Mouse (Mus musculus): Measurements from ENCODE around the gene Itgb5. TPM values are rescaled to one million over a fixed set of nuclear protein-coding genes. Genes with fewer than 3 reads are reported as not detected.
A peak's percentile ranks its signal among the peaks of the same experiment; 100 is the strongest.

Itgb5 gene
- total RNA-seq, 4 experiments from 2014 or later: 98.7 to 124 (median 105) TPM

GRCm38 (mm10) chr16:33832057-33832456 lies 2.6 kb downstream of the Itgb5 start:
- DNase-seq (ENCODE audit: low spot score in 2 of 2): no peak

- no peak for DNase-seq (ENCODE audit: low spot score in 2 of 2)
Measured at GRCm38 (mm10) chr16:33832728-33833428, 3.4 kb downstream of the Itgb5 start.

- no peak for DNase-seq (ENCODE audit: low spot score in 2 of 2)
Measured at GRCm38 (mm10) chr16:33833429-33833753, 3.9 kb downstream of the Itgb5 start.

GRCm38 (mm10) chr16:33833781-33834482 lies 4.5 kb downstream of the Itgb5 start:
- peak in 1 of 2 experiments; percentile 42 for DNase-seq (ENCODE audit: low spot score in 2 of 2)

GRCm38 (mm10) chr16:33836676-33837075 lies 7.2 kb downstream of the Itgb5 start:
- peak in 1 of 2 experiments; percentile 52 for DNase-seq (ENCODE audit: low spot score in 2 of 2)

- DNase-seq (ENCODE audit: low spot score in 2 of 2): no peak
Measured at GRCm38 (mm10) chr16:33837191-33837590, 7.7 kb downstream of the Itgb5 start.

GRCm38 (mm10) chr16:33840616-33841015 lies 11.2 kb downstream of the Itgb5 start:
- DNase-seq (ENCODE audit: low spot score in 2 of 2): no peak

- no peak for DNase-seq (ENCODE audit: low spot score in 2 of 2)
Measured at GRCm38 (mm10) chr16:33842081-33842880, 12.8 kb downstream of the Itgb5 start.

- DNase-seq (ENCODE audit: low spot score in 2 of 2): no peak
Measured at GRCm38 (mm10) chr16:33844150-33844611, 14.7 kb downstream of the Itgb5 start.

- no peak for DNase-seq (ENCODE audit: low spot score in 2 of 2)
Measured at GRCm38 (mm10) chr16:33844866-33845265, 15.4 kb downstream of the Itgb5 start.

GRCm38 (mm10) chr16:33853271-33853670 lies 23.8 kb downstream of the Itgb5 start:
- DNase-seq (ENCODE audit: low spot score in 2 of 2): no peak

- DNase-seq (ENCODE audit: low spot score in 2 of 2): no peak
Measured at GRCm38 (mm10) chr16:33858766-33859165, 29.3 kb downstream of the Itgb5 start.

GRCm38 (mm10) chr16:33859380-33859779 lies 29.9 kb downstream of the Itgb5 start:
- DNase-seq (ENCODE audit: low spot score in 2 of 2): no peak

- DNase-seq (ENCODE audit: low spot score in 2 of 2): peak; percentile 82 to 93
Measured at GRCm38 (mm10) chr16:33859988-33860700, 30.7 kb downstream of the Itgb5 start.

- DNase-seq (ENCODE audit: low spot score in 2 of 2): no peak
Measured at GRCm38 (mm10) chr16:33862406-33862805, 32.9 kb downstream of the Itgb5 start.

GRCm38 (mm10) chr16:33863208-33863751 lies 33.8 kb downstream of the Itgb5 start:
- DNase-seq (ENCODE audit: low spot score in 2 of 2): no peak

- no peak for DNase-seq (ENCODE audit: low spot score in 2 of 2)
Measured at GRCm38 (mm10) chr16:33870224-33870785, 40.8 kb downstream of the Itgb5 start.

GRCm38 (mm10) chr16:33870988-33871758 lies 41.7 kb downstream of the Itgb5 start:
- no peak for DNase-seq (ENCODE audit: low spot score in 2 of 2)

- DNase-seq (ENCODE audit: low spot score in 2 of 2): no peak
Measured at GRCm38 (mm10) chr16:33871865-33872443, 42.5 kb downstream of the Itgb5 start.

- DNase-seq (ENCODE audit: low spot score in 2 of 2): no peak
Measured at GRCm38 (mm10) chr16:33873282-33873681, 43.8 kb downstream of the Itgb5 start.
